Mouse (Mus musculus) hindbrain, embryonic 11.5 days (tissue): ENCODE results near the gene Tom1l2. TPM values are rescaled to one million over a fixed set of nuclear protein-coding genes. Genes with fewer than 3 reads are reported as not detected.
A peak's percentile ranks its signal among the peaks of the same experiment; 100 is the strongest.

ENCODE experiments used
- ATAC-seq: fragments of 200-750 bp; cut with Nextera tagmentation; 2 replicates; pipeline ENCODE4 v1.8.0; 2017; ENCODE audit warnings: mild to moderate bottlenecking, moderate TSS enrichment, moderate library complexity; ENCODE audit not compliant: low FRiP score
- DNase-seq: peaks from one replicate; pipeline ENCODE4 v3.0.0-alpha.2; 2015; ENCODE audit warnings: low spot score
- H3K27ac ChIP-seq: fragments of 300-500 bp; sonication (generic); 2 replicates; pipeline ENCODE4 v1.5.1; 2014; ENCODE audit warnings: mild to moderate bottlenecking, low read depth, low read length
- H3K27me3 ChIP-seq: fragments of 300-500 bp; sonication (generic); 2 replicates; pipeline ENCODE4 v1.6.1; 2014; ENCODE audit warnings: mild to moderate bottlenecking, low read length, moderate library complexity, mixed read lengths; ENCODE audit not compliant: control insufficient read depth, insufficient read depth
- H3K36me3 ChIP-seq: fragments of 300-500 bp; sonication (generic); 2 replicates; pipeline ENCODE4 v1.6.1; 2014; ENCODE audit warnings: mild to moderate bottlenecking, low read length, moderate library complexity, mixed read lengths; ENCODE audit not compliant: control insufficient read depth, insufficient read depth
- H3K4me1 ChIP-seq: fragments of 300-500 bp; sonication (generic); replicated peaks from 2 replicates; pipeline ENCODE4 v1.6.1; 2014; ENCODE audit warnings: low read length, mixed read lengths; ENCODE audit not compliant: control insufficient read depth, insufficient read depth
- H3K4me2 ChIP-seq: fragments of 300-500 bp; sonication (generic); replicated peaks from 2 replicates; pipeline ENCODE4 v1.6.1; 2014; ENCODE audit warnings: mild to moderate bottlenecking, low read depth, low read length
- H3K4me3 ChIP-seq: fragments of 300-500 bp; sonication (generic); 2 replicates; pipeline ENCODE4 v1.5.1; 2014; ENCODE audit warnings: low read depth, low read length
- H3K9ac ChIP-seq: fragments of 300-500 bp; sonication (generic); 2 replicates; pipeline ENCODE4 v1.6.1; 2014; ENCODE audit warnings: low read depth, low read length
- H3K9me3 ChIP-seq: fragments of 300-500 bp; sonication (generic); 2 replicates; pipeline ENCODE4 v1.6.1; 2016; ENCODE audit warnings: low read length; ENCODE audit not compliant: control insufficient read depth
- WGBS: fragments of 180-500 bp; shearing (Covaris S2); extraction: QIAGEN DNeasy Blood & Tissue Kit; methylation state at CpG from one replicate; pipeline ENCODE4 v1.1.7; 2014; 5-methylcytosine and 5-hydroxymethylcytosine counted together
- polyA plus RNA-seq: library from polyadenylated mRNA; unstranded; fragments of >200 nt; fragmentation: Nextera tagmentation; extraction: Ambion mirVana; gene quantifications from 2 replicates; pipeline ENCODE4 v1.2.1, GENCODE M21; 2014

The Tom1l2 gene
- polyA plus RNA-seq, 1 experiment from 2014 or later = 13.9 TPM

DNA sequence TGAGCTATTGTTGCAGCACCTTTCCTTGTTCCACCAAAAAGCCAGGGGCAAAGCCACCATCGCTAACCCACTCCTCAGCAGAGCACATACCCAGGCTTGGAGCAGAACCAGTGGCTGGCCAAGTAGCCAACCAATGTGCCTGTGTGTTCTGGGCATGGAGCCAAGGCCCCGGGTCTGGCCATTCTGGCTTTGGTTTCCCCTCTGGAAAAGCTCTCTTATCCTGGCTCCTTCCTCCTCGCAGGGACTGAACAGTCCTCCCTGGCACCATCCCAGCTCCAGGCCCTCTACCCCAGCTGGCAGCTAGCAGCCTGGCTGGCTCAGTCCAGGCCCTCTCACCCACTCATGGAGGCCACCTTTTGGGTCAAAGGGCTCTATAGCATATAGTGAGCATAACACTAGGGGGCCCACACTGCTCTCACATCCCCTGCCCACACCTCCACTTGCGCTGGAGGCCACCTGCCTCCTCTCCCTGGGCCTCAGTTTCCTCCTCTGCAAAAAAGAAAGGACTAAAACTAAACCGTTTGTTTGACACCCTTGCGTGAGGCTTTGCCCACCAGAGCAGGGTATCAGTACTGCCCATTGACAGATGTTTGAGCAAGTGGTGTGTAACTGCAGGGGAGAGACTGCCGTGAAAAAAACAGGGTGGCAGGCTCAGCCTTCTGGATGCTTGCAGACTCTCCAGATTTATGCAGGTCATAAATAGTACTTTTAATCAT is 143.3 kb downstream of the Tom1l2 start:
- DNase-seq = peak; percentile 40
- no peaks in the 10 kb centered on the region for H3K9me3 ChIP-seq
- no peaks in the 10 kb centered on the region for H3K27me3 ChIP-seq
- H3K4me3 ChIP-seq = peak overlapping the region; percentile 49
- H3K36me3 ChIP-seq = no peaks in the 10 kb centered on the region; the same call in 1 of the 2 replicates
- peak overlapping the region; percentile 65 for H3K9ac ChIP-seq
- no peak for ATAC-seq
- peak overlapping the region; percentile 71 for H3K27ac ChIP-seq
- H3K4me1 ChIP-seq = peaks cover 27% of the 10 kb centered on the region
- peak overlapping the region; percentile 78 for H3K4me2 ChIP-seq
- WGBS = 67% methylated on average over 7 of the region's 7 CpGs

DNA sequence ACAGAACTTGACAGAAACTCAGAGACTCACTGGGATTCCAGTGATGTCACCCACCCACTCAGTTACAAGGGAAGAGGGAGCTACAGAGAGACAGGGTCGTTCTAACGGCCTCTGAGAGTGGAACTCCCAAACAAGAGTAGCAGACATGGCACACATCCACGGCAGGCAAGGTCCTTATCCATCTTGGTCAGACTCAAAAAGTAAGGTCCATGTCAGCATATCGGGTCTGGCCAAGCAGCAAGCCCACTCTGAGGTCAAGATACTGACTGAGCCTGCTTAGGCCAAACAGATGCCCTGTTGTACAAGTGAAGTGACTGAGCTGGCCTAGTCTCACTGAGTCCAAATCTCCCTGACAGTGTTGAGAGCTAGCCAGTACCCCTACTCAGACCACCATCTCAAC is 144.0 kb downstream of the Tom1l2 start:
- Histone ChIP-seq H3K4me3 (peak overlapping the region; percentile 49), H3K4me2 (peak overlapping the region; percentile 78), H3K27me3 (no peaks in the 10 kb centered on the region), H3K9me3 (no peaks in the 10 kb centered on the region), H3K36me3 (peaks cover 2% of the 10 kb centered on the region; the same call in 1 of the 2 replicates), H3K27ac (peak overlapping the region; percentile 71; the same call in 1 of the 2 replicates), H3K4me1 (peaks cover 27% of the 10 kb centered on the region), H3K9ac (peak overlapping the region; percentile 63)
- no peak for ATAC-seq
- no peak for DNase-seq
- 68% methylated on average over 4 of the region's 4 CpGs for WGBS

GRCm38 (mm10) chr11:60208201-60208600 is 144.5 kb downstream of the Tom1l2 start:
- WGBS = 76% methylated on average over 6 of the region's 6 CpGs
- Histone ChIP-seq H3K27ac (peak overlapping the region; percentile 71; the same call in 1 of the 2 replicates), H3K36me3 (peaks cover 2% of the 10 kb centered on the region; the same call in 1 of the 2 replicates)

DNA sequence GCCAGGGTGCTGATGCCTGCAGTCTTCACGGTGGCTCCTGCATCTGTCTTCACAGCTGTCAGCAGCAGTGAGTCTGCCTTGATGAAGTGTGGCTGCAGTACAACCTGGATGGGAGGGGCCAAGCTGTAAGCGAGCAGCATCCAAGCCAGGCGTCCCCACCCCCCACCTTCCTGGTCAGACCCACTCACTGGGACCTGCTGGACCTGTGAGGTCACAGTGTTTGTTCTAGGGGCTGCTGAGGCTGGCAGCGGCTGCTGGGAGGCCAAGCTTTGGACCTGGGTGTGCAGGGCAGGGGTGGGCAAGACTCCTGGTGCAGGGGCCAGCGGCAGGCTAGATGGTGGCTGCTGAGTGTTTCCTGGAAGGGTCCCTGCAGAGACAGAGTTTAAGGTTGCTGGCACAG is 146.5 kb downstream of the Tom1l2 start:
- no peak overlapping the region for H3K4me2 ChIP-seq
- no peak overlapping the region for H3K9ac ChIP-seq
- H3K27me3 ChIP-seq = no peaks in the 10 kb centered on the region
- no peak overlapping the region for H3K27ac ChIP-seq
- H3K9me3 ChIP-seq = no peaks in the 10 kb centered on the region
- 78% methylated on average over 5 of the region's 5 CpGs for WGBS
- H3K4me3 ChIP-seq = no peak overlapping the region
- H3K36me3 ChIP-seq = peaks cover 7% of the 10 kb centered on the region; the same call in 1 of the 2 replicates
- no peak for ATAC-seq
- H3K4me1 ChIP-seq = peaks cover 27% of the 10 kb centered on the region
- DNase-seq = no peak

More at GRCm38 (mm10) chr11:60208201-60208600, 144.5 kb downstream of the Tom1l2 start:
- no peak for ATAC-seq
- no peaks in the 10 kb centered on the region for H3K9me3 ChIP-seq
- no peaks in the 10 kb centered on the region for H3K27me3 ChIP-seq
- peaks cover 27% of the 10 kb centered on the region for H3K4me1 ChIP-seq
- H3K9ac ChIP-seq = peak overlapping the region; percentile 63
- peak overlapping the region; percentile 78 for H3K4me2 ChIP-seq
- DNase-seq = no peak
- peak overlapping the region; percentile 49 for H3K4me3 ChIP-seq

DNA sequence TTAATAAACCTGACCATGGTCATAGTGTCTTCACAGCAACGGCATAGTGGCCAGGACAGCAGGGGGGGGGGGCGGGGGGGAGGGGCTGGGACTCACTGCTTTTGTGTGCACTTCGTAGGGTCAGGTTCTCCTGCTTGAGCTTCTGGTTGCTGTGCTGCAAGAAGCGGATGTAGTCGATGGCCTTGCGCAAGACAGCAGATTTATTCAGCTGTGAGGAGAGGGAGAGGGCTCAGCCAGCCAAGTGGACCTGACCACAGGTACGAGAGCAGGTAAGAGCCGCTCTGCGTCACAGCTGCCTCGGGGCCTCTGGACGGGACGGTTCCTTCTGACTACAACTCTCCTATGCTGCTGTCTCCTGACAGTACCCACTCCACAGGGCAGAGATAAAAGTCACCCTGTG is 147.7 kb downstream of the Tom1l2 start:
- Histone ChIP-seq H3K4me2 (no peak overlapping the region), H3K9me3 (no peaks in the 10 kb centered on the region), H3K4me1 (peaks cover 20% of the 10 kb centered on the region), H3K36me3 (peaks cover 11% of the 10 kb centered on the region; the same call in 1 of the 2 replicates), H3K9ac (no peak overlapping the region), H3K27me3 (no peaks in the 10 kb centered on the region), H3K27ac (no peak overlapping the region), H3K4me3 (no peak overlapping the region)
- 87% methylated on average over 11 of the region's 12 CpGs for WGBS
- DNase-seq = no peak
- ATAC-seq = no peak

DNA sequence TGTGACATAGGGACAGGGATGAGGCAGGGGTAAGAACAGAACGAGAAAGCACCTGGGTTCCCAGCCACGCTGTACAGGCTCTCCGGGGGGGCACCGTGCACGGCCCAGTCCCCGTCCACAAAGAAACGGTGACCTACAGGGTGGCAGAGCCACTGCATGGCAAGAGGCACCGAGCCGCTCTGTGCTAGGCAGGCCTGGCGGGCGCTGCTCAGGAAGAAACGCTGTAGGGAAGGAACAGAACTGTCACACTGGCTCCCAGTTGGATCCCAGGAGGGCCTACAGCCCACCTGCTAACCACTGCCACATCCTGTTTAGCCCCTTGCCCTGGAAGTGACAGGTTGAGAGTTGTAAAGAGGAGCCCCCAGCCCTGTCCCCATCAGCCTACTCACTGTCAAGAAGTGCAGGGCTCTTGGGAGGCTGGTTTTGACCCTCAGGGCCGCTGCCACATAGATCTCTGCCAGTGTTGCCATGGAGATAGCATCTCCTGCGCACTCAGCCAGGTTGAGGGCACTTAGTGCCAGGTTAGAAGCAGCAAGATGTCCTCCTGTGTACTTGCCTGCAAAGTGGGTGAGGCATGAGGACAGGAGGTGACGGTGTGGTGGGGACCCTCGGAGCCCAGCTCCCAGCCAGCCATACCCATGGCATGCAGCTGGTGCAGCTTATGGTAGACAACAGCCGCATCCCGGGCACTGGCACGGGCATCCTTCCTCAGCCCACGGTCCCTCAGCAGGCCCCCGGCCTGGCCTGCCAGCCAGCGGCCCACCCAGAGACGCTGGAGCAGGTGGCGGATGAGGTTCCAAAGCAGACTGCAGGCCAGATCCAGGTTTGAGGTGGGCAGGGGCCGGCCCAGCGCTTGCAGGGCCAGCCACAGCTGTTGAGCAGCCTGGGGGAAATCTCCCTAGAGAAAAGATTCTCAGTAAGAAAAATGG is 149.7 kb downstream of the Tom1l2 start:
- DNase-seq = no peak
- no peak for ATAC-seq
- H3K4me2 ChIP-seq = no peak overlapping the region
- H3K4me1 ChIP-seq = 0 out of 2 replicates have a peak, but pooled peaks cover 2% of the 10 kb centered on the region
- H3K4me3 ChIP-seq = no peak overlapping the region
- no peaks in the 10 kb centered on the region for H3K9me3 ChIP-seq
- WGBS = 92% methylated on average over 26 of the region's 26 CpGs
- H3K9ac ChIP-seq = peak overlapping the region; percentile 19; the same call in 1 of the 2 replicates
- H3K27ac ChIP-seq = peak overlapping the region; percentile 36; the same call in 1 of the 2 replicates
- H3K27me3 ChIP-seq = no peaks in the 10 kb centered on the region
- peaks cover 13% of the 10 kb centered on the region; the same call in 1 of the 2 replicates for H3K36me3 ChIP-seq

- Histone ChIP-seq H3K4me3 (no peak overlapping the region), H3K27ac (peak overlapping the region; percentile 83; the same call in 1 of the 2 replicates), H3K9me3 (no peaks in the 10 kb centered on the region), H3K9ac (peak overlapping the region; percentile 45; the same call in 1 of the 2 replicates), H3K4me1 (0 out of 2 replicates have a peak, but pooled peaks cover 2% of the 10 kb centered on the region), H3K4me2 (no peak overlapping the region), H3K36me3 (peaks cover 13% of the 10 kb centered on the region; the same call in 1 of the 2 replicates), H3K27me3 (no peaks in the 10 kb centered on the region)
- DNase-seq (no peak), ATAC-seq (no peak)
- WGBS = 92% methylated on average over 11 of the region's 11 CpGs
Measured at GRCm38 (mm10) chr11:60200384-60200783, 152.3 kb downstream of the Tom1l2 start.

DNA sequence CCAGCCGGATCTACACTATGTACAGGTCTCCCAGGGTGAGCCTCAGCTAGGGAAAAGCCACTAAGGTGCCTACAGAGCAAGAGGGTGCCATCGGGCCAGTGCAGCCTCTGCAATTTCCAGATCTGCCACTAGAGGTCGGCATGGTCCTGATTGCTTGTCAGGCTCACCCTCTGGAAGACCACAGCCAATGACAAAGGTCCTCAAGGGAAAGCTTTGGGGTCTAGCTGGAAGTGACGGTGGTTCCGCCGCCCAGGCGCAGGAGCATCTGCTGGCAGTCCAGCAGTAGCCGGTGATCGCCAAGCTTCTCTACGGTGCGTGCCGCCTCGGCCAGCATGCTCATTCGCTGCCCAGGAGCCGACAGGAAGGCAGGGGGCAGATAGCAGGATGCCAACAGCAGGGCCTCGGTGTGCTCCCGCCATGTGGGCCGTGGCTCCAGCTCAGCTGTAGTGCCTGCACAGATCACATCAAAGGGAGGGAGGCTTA is 153.0 kb downstream of the Tom1l2 start:
- H3K4me1 ChIP-seq = 0 out of 2 replicates have a peak, but pooled peaks cover 2% of the 10 kb centered on the region
- no peaks in the 10 kb centered on the region for H3K9me3 ChIP-seq
- H3K4me2 ChIP-seq = no peak overlapping the region
- 20% methylated on average over 18 of the region's 18 CpGs for WGBS
- H3K4me3 ChIP-seq = no peak overlapping the region
- no peaks in the 10 kb centered on the region for H3K27me3 ChIP-seq
- DNase-seq = peak; percentile 96
- peaks cover 16% of the 10 kb centered on the region for H3K36me3 ChIP-seq
- peak; percentile 87 for ATAC-seq
- H3K27ac ChIP-seq = peak overlapping the region; percentile 83
- peak overlapping the region; percentile 45; the same call in 1 of the 2 replicates for H3K9ac ChIP-seq
